Mouse (Mus musculus) adrenal gland, postnatal 4 days (tissue): ENCODE measurements at regions not wholly inside any gene's neighbourhood (a gene's known extent, or its start where the extent isn't known, plus 50 kb on each side); places are given as distances from the start of the nearest gene placed in this dataset.

Experiments used
- DNase-seq, 2 experiments: peaks; one replicate each; pipeline ENCODE4 v3.0.0; 2021 to 2022; ENCODE audit warnings: low spot score in 2 of 2, mixed read lengths in 2 of 2

- DNase-seq, result no peak
Observed at GRCm38 (mm10) chr15:62792084-62792483, 1052.9 kb downstream of the Gsdmc2 start.

GRCm38 (mm10) chr15:62787753-62788152, 1057.2 kb downstream of the Gsdmc2 start:
- DNase-seq, result no peak

GRCm38 (mm10) chr15:62786315-62786714, 1058.7 kb downstream of the Gsdmc2 start:
- no peak for DNase-seq

GRCm38 (mm10) chr15:62784456-62785139, 1060.4 kb downstream of the Gsdmc2 start:
- DNase-seq, result no peak

- DNase-seq, result no peak
Observed at GRCm38 (mm10) chr15:62778899-62779298, 1066.1 kb downstream of the Gsdmc2 start.

- DNase-seq, result no peak
Observed at GRCm38 (mm10) chr15:62752686-62753085, 1092.3 kb downstream of the Gsdmc2 start.

GRCm38 (mm10) chr15:62743879-62744278, 1101.1 kb downstream of the Gsdmc2 start:
- no peak for DNase-seq

GRCm38 (mm10) chr15:62740746-62741145, 1104.2 kb downstream of the Gsdmc2 start:
- no peak for DNase-seq

GRCm38 (mm10) chr15:62735334-62735733, 1109.6 kb downstream of the Gsdmc2 start:
- DNase-seq, result no peak

GRCm38 (mm10) chr15:62734900-62735299, 1110.1 kb downstream of the Gsdmc2 start:
- DNase-seq, result no peak

- no peak for DNase-seq
Observed at GRCm38 (mm10) chr15:62730524-62730923, 1114.5 kb downstream of the Gsdmc2 start.

GRCm38 (mm10) chr15:62714265-62714664, 1130.7 kb downstream of the Gsdmc2 start:
- DNase-seq, result no peak

- DNase-seq, result peak in 1 of 2 experiments; percentile 20
Observed at GRCm38 (mm10) chr15:62712543-62713131, 1132.3 kb downstream of the Gsdmc2 start.

GRCm38 (mm10) chr15:62712060-62712542, 1132.9 kb downstream of the Gsdmc2 start:
- no peak for DNase-seq

GRCm38 (mm10) chr15:62709546-62709945, 1135.4 kb downstream of the Gsdmc2 start:
- DNase-seq, result no peak

GRCm38 (mm10) chr15:62698559-62698958, 1146.4 kb downstream of the Gsdmc2 start:
- no peak for DNase-seq

GRCm38 (mm10) chr15:62694734-62695133, 1150.2 kb downstream of the Gsdmc2 start:
- DNase-seq, result no peak

GRCm38 (mm10) chr15:62693671-62694070, 1151.3 kb downstream of the Gsdmc2 start:
- no peak for DNase-seq

- DNase-seq, result no peak
Observed at GRCm38 (mm10) chr15:62673410-62673809, 1171.6 kb downstream of the Gsdmc2 start.

GRCm38 (mm10) chr15:62670026-62670425, 1175.0 kb downstream of the Gsdmc2 start:
- DNase-seq, result no peak

GRCm38 (mm10) chr15:62659096-62659495, 1185.9 kb downstream of the Gsdmc2 start:
- DNase-seq, result no peak

GRCm38 (mm10) chr15:62658695-62659094, 1186.3 kb downstream of the Gsdmc2 start:
- no peak for DNase-seq
